Mouse (Mus musculus) cerebellum, adult 11 months (tissue): ENCODE measurements around the gene Bnc2.

Experiments
- DNase-seq: peaks from one replicate; pipeline ENCODE4 v3.0.0; 2022

The Bnc2 gene

DNA sequence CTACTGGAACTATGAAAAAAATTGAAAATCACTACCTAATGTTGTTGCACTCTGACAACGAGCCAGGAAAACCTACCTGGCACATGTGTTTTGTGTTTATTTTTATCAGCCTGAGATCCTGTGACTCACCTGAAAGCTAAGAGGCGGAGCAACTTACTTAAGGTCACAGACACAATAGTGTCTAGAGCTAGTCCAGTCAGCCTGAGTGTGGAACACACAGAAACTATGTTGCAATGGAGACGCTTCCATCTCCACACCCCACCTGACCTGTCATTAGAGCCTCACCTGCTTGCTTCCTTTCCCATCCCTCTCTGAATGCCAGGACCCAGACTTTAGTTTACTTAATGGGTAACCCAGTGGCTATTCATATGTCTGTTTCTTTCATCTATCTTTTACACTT lies 364.2 kb downstream of the Bnc2 start:
- DNase-seq, result no peak

DNA sequence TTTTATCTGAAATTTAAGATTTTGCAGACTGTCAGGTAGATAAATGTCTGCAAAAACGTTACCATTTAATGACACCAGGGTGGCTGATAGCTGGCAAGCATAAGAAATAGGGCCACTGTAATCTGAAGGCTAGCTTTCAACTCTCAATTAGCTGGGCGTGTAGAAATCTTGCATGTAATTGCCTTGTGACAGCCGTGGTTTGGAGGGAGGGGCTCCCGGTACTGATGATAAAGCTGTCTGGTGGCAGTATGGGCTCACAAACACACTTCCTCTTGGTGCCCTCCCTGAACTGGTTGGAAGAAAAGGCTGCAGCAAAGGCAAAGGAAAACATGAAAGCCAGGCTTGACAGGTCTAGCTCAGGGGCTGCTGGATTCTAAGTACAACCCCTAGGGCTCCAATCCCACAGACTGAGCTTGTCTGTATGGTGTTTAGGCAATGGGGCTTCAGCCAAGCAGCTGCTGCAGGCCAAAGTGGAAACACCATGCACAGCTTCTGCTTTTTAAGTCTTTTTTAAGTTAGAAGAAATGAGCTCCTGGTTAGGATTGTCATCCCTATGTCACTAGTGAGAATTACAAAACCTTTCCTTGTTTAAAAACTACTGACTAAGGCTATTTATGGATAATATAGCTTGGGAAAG lies 366.7 kb downstream of the Bnc2 start:
- DNase-seq, result no peak

GRCm38 (mm10) chr4:84306928-84307606 lies 368.0 kb downstream of the Bnc2 start:
- DNase-seq, result no peak

DNA sequence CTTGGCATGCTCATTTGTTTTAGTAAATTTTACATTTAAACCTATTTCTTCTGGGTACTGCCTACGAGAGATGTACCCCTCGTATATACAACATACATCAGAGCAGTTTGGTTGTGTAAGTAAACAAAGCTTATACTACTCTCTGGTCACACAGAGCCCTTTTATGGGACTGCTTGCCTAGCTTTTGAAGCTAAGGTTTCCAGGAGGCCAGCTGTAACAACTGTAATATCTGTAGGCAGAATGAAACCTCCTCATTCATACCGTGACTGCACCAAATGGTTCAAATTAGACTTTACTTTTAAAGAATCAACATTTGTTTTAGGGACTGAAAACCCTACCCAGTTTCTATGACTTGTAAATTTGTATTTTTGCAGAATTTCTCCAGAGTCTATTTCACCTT lies 372.1 kb downstream of the Bnc2 start:
- no peak for DNase-seq

- DNase-seq, result no peak
Observed at GRCm38 (mm10) chr4:84285153-84285552, 389.9 kb downstream of the Bnc2 start.

DNA sequence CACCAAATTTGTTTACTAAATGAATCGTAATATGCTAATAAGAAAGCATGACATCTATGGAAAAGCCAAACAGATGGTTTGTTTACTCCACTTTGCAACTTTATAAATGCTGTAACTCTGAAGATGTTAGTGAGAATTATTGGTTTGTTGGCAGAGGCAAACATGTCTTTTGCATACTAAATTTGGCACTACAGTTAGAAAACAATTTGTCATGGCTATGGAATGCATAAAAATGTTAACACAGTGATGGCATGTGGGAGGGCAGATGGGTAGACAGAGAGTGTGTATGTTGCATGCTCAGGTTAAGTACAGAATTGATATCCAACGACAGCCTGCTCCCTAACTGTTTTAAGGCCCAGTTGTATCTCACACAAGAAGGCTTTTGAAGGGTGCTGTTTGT lies 392.4 kb downstream of the Bnc2 start:
- no peak for DNase-seq

DNA sequence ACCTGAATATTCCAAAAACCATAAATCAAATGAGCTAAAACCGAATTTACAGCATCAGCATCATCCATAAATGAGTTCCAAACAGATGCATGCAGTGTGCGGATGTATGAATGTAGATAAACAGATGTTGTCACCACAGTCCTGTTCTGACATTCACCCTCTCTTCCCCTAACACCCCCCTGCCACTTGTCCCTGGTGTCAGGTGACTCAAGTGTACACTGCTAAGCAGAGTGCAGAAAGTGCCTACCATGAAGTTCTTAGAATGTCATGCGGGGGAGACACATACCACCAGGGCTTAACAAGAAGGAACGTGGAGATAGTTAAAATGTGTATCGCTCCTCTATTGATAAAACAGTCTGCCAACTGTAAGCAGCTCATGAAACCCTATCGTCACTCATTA lies 396.9 kb downstream of the Bnc2 start:
- no peak for DNase-seq

- no peak for DNase-seq
Observed at GRCm38 (mm10) chr4:84276081-84276480, 399.0 kb downstream of the Bnc2 start.

GRCm38 (mm10) chr4:84274158-84274557 lies 400.9 kb downstream of the Bnc2 start:
- no peak for DNase-seq

DNA sequence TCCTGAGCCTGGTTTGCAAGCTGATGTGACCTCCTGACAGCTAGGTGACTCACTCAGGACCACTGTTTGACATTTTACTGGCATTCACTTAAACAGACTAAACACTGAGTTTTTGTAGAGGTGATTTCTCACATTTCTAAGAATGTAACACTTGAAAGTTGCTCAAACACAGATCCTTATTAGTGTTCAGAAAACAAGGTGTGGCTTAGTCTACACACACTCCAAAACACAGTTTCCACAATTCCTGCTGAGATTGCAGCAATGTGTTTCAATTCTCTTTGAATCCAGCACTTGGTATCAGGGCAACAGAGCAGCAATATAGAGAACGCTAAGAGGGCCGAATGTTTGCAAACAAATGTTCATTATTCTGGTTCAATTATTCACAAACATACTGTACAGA lies 402.2 kb downstream of the Bnc2 start:
- no peak for DNase-seq

DNA sequence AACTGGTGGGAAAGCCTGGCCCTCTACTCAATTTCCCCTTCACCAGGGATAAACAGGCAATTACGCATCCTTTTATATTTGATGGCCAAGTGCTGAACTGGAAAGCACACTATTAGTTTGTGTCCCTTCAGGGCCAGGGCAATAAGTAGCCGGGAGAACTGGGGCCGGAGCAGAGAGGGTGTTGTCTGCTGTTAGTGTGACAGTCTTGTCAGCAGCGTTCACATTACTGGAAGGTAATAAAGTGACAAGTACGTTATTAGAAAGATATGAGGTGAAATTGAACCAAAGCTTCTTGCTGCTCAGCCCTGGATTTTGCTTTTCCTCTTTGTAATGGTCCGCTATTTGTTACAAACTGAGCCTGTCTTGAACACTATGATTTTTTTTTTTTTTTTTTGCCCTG lies 405.2 kb downstream of the Bnc2 start:
- DNase-seq, result no peak

- no peak for DNase-seq
Observed at GRCm38 (mm10) chr4:84247356-84247755, 427.7 kb downstream of the Bnc2 start.

DNA sequence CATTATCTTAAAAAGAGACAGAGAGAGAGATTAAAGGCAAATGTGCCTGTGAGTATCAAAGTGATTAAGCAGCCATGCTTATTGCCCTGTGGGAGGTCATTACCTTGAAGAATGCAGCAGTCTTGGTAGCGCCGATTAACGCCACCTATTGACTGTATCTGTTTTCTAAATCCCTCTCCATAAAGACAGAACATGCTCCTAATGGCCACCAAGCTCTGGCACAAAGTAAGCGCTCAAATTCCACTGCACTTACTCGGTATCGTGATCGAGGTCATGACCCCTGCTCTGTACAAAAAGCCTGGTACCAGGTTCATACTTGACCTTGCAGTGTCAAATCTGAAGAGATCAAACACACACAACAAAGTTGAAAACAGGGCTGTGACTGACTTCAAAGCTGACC lies 442.7 kb downstream of the Bnc2 start:
- DNase-seq, result no peak

GRCm38 (mm10) chr4:84231251-84231650 lies 443.8 kb downstream of the Bnc2 start:
- no peak for DNase-seq

GRCm38 (mm10) chr4:84229189-84229960 lies 445.7 kb downstream of the Bnc2 start:
- DNase-seq, result no peak

DNA sequence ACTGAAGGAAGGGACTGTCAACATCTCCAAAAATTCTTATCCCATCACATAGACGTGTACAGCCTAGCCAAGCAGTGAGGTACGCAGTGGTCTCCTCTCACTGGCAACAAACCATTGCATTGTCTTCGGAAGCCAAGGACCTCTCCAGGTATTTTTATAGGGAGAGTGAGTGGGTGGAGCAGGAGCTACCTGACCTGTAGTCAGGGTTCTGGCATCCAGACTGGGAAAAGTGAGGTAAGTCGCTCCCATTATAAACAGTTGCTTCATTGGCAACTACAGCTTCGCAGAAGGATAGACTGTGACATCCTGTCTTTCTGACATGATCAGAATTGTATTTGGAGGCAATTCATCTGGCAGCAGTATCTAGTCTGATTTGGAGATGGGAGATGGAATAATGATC lies 446.5 kb downstream of the Bnc2 start:
- DNase-seq, result no peak
